Mouse (Mus musculus) thymus, adult 2 months (tissue): Measurements from ENCODE around the gene Amh.
A peak's percentile ranks its signal among the peaks of the same experiment; 100 is the strongest.

ENCODE experiments used
- CTCF ChIP-seq: fragments of 200-500 bp; IDR thresholded peaks from 2 replicates; pipeline ENCODE4 v1.5.1; 2012; ENCODE audit warnings: mild to moderate bottlenecking, control low read depth, low read length, moderate library complexity, borderline replicate concordance; ENCODE audit not compliant: control insufficient read depth, poor library complexity, insufficient read depth; ENCODE audit errors: extremely low read depth
- POLR2A ChIP-seq: fragments of 200-500 bp; IDR thresholded peaks from 2 replicates; pipeline ENCODE4 v1.6.1; 2012; ENCODE audit warnings: mild to moderate bottlenecking, low read length, control low read depth, moderate library complexity; ENCODE audit not compliant: control insufficient read depth, poor library complexity, insufficient read depth; ENCODE audit errors: extremely low read depth

- TF ChIP-seq CTCF (peak; percentile 84; the same call in 1 of the 2 replicates), POLR2A (no peak)
These were observed 30.5 kb upstream of the Amh start for GRCm38 (mm10) chr10:80774549-80774948.
